Mouse (Mus musculus): ENCODE results near the gene Kalrn. TPM values are rescaled to one million over a fixed set of nuclear protein-coding genes. Genes with fewer than 3 reads are reported as not detected.

Kalrn gene
- polyA plus RNA-seq, 1 experiment from 2014 or later, result 22.4 TPM

- ATAC-seq (replicated peaks; ENCODE audit: low FRiP score), result no peak
- Histone ChIP-seq H3K36me3 (ENCODE audit: control insufficient read depth, insufficient read depth, low read length) (peaks cover 22% of the 10 kb centered on the region), H3K4me1 (replicated peaks; ENCODE audit: control insufficient read depth, insufficient read depth, low read length) (peaks cover 9% of the 10 kb centered on the region; the same call in 1 of the 2 replicates), H3K9ac (ENCODE audit: low read length) (no peak overlapping the region), H3K4me3 (ENCODE audit: low read depth, low read length) (no peak overlapping the region), H3K4me2 (ENCODE audit: low read depth, low read length, severe bottlenecking) (no peak overlapping the region), H3K27ac (ENCODE audit: low read depth, low read length) (no peak overlapping the region), H3K9me3 (ENCODE audit: control insufficient read depth, low read length) (no peaks in the 10 kb centered on the region), H3K27me3 (ENCODE audit: control insufficient read depth, insufficient read depth, low read length) (no peaks in the 10 kb centered on the region)
- WGBS, result 95% methylated on average over 6 of the region's 6 CpGs
- DNase-seq (ENCODE audit: low spot score), result no peak
Measured at GRCm38 (mm10) chr16:33963509-33963908, 609.8 kb downstream of the Kalrn start.

DNA sequence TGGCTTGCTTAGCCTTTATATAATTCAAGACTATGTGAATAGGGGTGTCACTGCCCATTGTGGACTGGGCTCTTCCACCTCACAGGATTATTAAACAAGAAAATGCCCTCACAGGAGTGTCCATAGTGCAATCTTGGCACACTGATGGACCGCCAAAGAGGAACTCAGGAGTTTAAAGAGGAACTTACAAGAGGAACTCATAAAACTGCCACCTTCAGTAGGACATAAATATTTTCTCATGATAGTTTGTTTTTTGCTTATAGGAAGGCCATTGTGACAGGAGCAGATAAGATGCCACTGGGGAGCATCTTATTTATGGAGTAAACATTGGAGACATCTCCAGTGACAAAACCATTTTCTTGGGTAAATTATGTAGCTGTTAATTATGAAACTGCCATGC, 618.5 kb downstream of the Kalrn start:
- H3K9me3 ChIP-seq (ENCODE audit: control insufficient read depth, low read length), result no peaks in the 10 kb centered on the region
- no peak overlapping the region for H3K27ac ChIP-seq (ENCODE audit: low read depth, low read length)
- H3K4me2 ChIP-seq (ENCODE audit: low read depth, low read length, severe bottlenecking), result no peak overlapping the region
- no peak overlapping the region for H3K9ac ChIP-seq (ENCODE audit: low read length)
- DNase-seq (ENCODE audit: low spot score) (no peak), ATAC-seq (replicated peaks; ENCODE audit: low FRiP score) (no peak)
- 96% methylated on average over 1 of the region's 1 CpGs for WGBS
- H3K4me1 ChIP-seq (replicated peaks; ENCODE audit: control insufficient read depth, insufficient read depth, low read length), result no peaks in the 10 kb centered on the region
- peaks cover 20% of the 10 kb centered on the region for H3K36me3 ChIP-seq (ENCODE audit: control insufficient read depth, insufficient read depth, low read length)
- no peak overlapping the region for H3K4me3 ChIP-seq (ENCODE audit: low read depth, low read length)
- H3K27me3 ChIP-seq (ENCODE audit: control insufficient read depth, insufficient read depth, low read length), result no peaks in the 10 kb centered on the region

DNA sequence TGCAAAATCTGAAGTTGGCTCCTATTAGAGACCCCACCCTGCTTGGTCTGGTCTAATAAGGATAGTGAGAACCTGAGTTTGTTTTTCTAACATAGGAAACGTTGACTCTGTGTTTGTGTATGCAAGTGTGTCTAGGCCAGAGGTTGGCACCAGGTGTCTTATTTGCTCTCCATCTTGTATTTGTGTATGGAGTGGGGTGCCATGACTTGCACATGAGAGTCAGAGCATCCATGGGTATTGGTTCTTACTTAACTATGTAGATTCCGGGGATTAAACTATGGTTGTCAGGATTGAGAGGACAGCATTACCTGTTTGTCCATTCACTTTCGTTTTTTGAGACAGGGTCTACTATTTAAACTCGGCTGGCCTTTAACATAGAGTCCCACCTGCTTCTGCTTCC, 620.3 kb downstream of the Kalrn start:
- Histone ChIP-seq H3K27ac (ENCODE audit: low read depth, low read length) (no peak overlapping the region), H3K9me3 (ENCODE audit: control insufficient read depth, low read length) (no peaks in the 10 kb centered on the region), H3K4me1 (replicated peaks; ENCODE audit: control insufficient read depth, insufficient read depth, low read length) (no peaks in the 10 kb centered on the region), H3K9ac (ENCODE audit: low read length) (no peak overlapping the region), H3K4me3 (ENCODE audit: low read depth, low read length) (no peak overlapping the region), H3K4me2 (ENCODE audit: low read depth, low read length, severe bottlenecking) (no peak overlapping the region), H3K36me3 (ENCODE audit: control insufficient read depth, insufficient read depth, low read length) (peaks cover 16% of the 10 kb centered on the region), H3K27me3 (ENCODE audit: control insufficient read depth, insufficient read depth, low read length) (no peaks in the 10 kb centered on the region)
- 88% methylated on average over 4 of the region's 4 CpGs for WGBS
- ATAC-seq (replicated peaks; ENCODE audit: low FRiP score), result no peak
- no peak for DNase-seq (ENCODE audit: low spot score)

- WGBS, result 40% methylated on average over 4 of the region's 4 CpGs
- peak; percentile 85 for DNase-seq (ENCODE audit: low spot score)
- H3K9ac ChIP-seq (ENCODE audit: low read length), result no peak overlapping the region
Measured at GRCm38 (mm10) chr16:33950830-33951229, 622.5 kb downstream of the Kalrn start.

DNA sequence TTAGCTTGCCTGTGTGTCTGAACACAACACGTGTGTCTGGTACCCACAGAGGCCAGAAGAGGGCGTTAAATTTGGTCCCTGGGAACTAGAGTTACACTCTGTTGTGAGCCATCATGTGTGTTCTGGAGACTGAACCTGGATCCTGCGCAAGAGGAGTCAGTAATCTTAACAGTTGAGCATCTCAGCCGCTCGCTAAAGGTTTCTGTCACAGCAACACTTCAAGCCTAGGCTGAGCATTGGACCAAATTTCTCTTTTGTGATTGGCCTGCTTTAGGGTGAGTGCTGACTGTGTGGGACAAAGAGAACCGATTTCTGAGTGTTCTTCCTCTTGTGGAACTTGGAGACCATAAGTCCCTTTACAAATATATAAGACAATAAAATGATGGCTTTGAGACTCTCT, 622.9 kb downstream of the Kalrn start:
- Histone ChIP-seq H3K4me2 (ENCODE audit: low read depth, low read length, severe bottlenecking) (no peak overlapping the region), H3K4me3 (ENCODE audit: low read depth, low read length) (no peak overlapping the region), H3K4me1 (replicated peaks; ENCODE audit: control insufficient read depth, insufficient read depth, low read length) (no peaks in the 10 kb centered on the region), H3K9me3 (ENCODE audit: control insufficient read depth, low read length) (no peaks in the 10 kb centered on the region), H3K9ac (ENCODE audit: low read length) (no peak overlapping the region), H3K27me3 (ENCODE audit: control insufficient read depth, insufficient read depth, low read length) (no peaks in the 10 kb centered on the region), H3K27ac (ENCODE audit: low read depth, low read length) (no peak overlapping the region), H3K36me3 (ENCODE audit: control insufficient read depth, insufficient read depth, low read length) (peaks cover 10% of the 10 kb centered on the region; the same call in 1 of the 2 replicates)
- 83% methylated on average over 6 of the region's 6 CpGs for WGBS
- peak; percentile 47 for DNase-seq (ENCODE audit: low spot score)
- ATAC-seq (replicated peaks; ENCODE audit: low FRiP score), result no peak

More at GRCm38 (mm10) chr16:33950830-33951229, 622.5 kb downstream of the Kalrn start:
- H3K36me3 ChIP-seq (ENCODE audit: control insufficient read depth, insufficient read depth, low read length), result peaks cover 10% of the 10 kb centered on the region
- H3K4me2 ChIP-seq (ENCODE audit: low read depth, low read length, severe bottlenecking), result no peak overlapping the region
- no peak overlapping the region for H3K27ac ChIP-seq (ENCODE audit: low read depth, low read length)
- no peak overlapping the region for H3K4me3 ChIP-seq (ENCODE audit: low read depth, low read length)
- peak; percentile 33; the same call in 1 of the 2 replicates for ATAC-seq (replicated peaks; ENCODE audit: low FRiP score)
- no peaks in the 10 kb centered on the region for H3K27me3 ChIP-seq (ENCODE audit: control insufficient read depth, insufficient read depth, low read length)
- H3K9me3 ChIP-seq (ENCODE audit: control insufficient read depth, low read length), result no peaks in the 10 kb centered on the region
- H3K4me1 ChIP-seq (replicated peaks; ENCODE audit: control insufficient read depth, insufficient read depth, low read length), result no peaks in the 10 kb centered on the region

DNA sequence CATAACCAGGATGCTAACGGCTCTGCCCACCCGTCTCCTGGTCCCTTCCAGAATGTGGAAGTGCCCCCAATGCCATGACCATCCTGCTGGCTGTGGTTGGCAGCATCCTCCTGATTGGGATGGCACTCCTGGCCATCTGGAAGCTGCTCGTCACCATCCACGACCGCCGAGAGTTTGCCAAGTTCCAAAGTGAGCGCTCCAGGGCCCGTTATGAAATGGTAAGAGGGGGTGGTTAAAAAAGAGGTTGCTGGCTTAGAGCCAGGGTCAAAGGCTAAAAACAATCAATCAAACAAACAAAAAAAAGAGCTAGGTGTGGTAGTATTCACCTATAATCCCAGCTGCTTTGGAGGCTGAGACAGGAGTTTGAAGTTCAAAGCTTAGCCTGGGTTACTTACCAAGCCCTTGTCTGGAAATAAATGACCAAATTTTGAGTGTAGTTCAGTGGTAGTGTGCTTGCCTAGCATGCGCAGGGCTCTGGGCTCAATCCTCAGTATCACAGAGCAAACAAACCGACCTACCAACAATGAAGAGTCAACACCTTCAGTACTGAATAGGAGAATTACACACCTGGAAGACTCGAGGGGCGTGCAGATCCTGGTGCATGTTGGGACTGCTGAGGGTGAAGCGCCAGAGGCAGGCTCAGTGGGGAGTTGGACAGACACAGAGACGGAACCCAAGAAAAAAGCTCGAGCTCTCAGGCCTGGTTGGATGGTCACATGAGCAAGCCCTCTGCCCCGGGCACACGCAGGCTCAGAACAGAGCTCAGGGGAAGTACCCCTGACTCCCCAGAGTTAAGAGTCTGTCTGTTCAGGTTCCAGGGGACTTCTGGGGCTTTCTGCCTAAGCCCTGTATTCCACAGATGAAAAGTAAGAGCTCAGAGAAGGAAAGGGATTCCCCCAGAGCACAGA, 625.4 kb downstream of the Kalrn start:
- peak; percentile 46 for DNase-seq (ENCODE audit: low spot score)
- Histone ChIP-seq H3K9ac (ENCODE audit: low read length) (no peak overlapping the region), H3K4me3 (ENCODE audit: low read depth, low read length) (no peak overlapping the region), H3K9me3 (ENCODE audit: control insufficient read depth, low read length) (no peaks in the 10 kb centered on the region), H3K4me2 (ENCODE audit: low read depth, low read length, severe bottlenecking) (no peak overlapping the region), H3K4me1 (replicated peaks; ENCODE audit: control insufficient read depth, insufficient read depth, low read length) (no peaks in the 10 kb centered on the region), H3K27ac (ENCODE audit: low read depth, low read length) (no peak overlapping the region), H3K27me3 (ENCODE audit: control insufficient read depth, insufficient read depth, low read length) (no peaks in the 10 kb centered on the region), H3K36me3 (ENCODE audit: control insufficient read depth, insufficient read depth, low read length) (0 out of 2 replicates have a peak, but pooled peaks cover 2% of the 10 kb centered on the region)
- WGBS, result 89% methylated on average over 17 of the region's 17 CpGs
- ATAC-seq (replicated peaks; ENCODE audit: low FRiP score), result no peak

DNA sequence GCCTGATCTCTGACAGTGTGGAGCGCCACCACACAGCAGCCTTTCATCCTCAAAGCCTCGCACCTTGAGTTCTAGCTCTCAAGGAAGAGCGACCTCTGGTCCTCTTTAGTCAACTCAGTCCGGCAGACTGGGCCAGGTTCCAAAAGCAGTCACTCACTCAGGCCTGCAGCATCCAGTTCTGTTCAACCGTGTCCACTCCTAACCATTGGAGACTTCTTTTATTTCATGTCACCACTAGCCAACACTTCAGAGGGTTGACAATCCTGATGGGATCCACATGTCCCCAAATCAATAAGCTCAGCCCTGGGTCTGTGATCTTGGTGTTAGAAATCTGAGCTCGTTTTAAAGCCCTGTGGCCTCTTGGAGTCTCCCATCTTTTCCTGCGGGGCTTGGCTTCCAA, 627.3 kb downstream of the Kalrn start:
- Histone ChIP-seq H3K27me3 (ENCODE audit: control insufficient read depth, insufficient read depth, low read length) (no peaks in the 10 kb centered on the region), H3K9me3 (ENCODE audit: control insufficient read depth, low read length) (no peaks in the 10 kb centered on the region), H3K4me3 (ENCODE audit: low read depth, low read length) (no peak overlapping the region), H3K4me1 (replicated peaks; ENCODE audit: control insufficient read depth, insufficient read depth, low read length) (peaks cover 3% of the 10 kb centered on the region; the same call in 1 of the 2 replicates), H3K4me2 (ENCODE audit: low read depth, low read length, severe bottlenecking) (no peak overlapping the region), H3K9ac (ENCODE audit: low read length) (no peak overlapping the region), H3K36me3 (ENCODE audit: control insufficient read depth, insufficient read depth, low read length) (no peaks in the 10 kb centered on the region), H3K27ac (ENCODE audit: low read depth, low read length) (no peak overlapping the region)
- ATAC-seq (replicated peaks; ENCODE audit: low FRiP score) (no peak), DNase-seq (ENCODE audit: low spot score) (no peak)
- WGBS, result 81% methylated on average over 7 of the region's 7 CpGs

DNA sequence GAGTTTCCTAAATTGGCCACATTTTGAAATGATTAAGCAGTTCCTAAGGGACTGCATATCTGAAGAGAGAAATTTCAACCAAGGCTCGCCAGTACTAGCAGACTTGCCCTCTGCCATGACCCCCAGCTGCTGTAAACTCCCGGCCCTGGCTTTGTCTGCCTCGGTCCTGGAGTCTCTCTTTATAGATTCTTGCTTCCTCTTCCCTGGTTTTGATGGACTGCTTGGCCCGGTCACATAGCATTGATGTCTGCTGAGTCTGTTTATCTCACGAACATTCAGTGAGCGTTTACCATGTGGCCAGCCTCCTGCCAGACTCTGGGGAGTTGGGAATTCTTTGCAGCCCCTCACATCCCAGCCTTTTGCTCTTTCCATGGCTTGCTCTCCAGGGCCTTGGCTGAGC, 628.6 kb downstream of the Kalrn start:
- Histone ChIP-seq H3K27me3 (ENCODE audit: control insufficient read depth, insufficient read depth, low read length) (no peaks in the 10 kb centered on the region), H3K36me3 (ENCODE audit: control insufficient read depth, insufficient read depth, low read length) (no peaks in the 10 kb centered on the region), H3K9me3 (ENCODE audit: control insufficient read depth, low read length) (no peaks in the 10 kb centered on the region), H3K4me2 (ENCODE audit: low read depth, low read length, severe bottlenecking) (no peak overlapping the region), H3K4me1 (replicated peaks; ENCODE audit: control insufficient read depth, insufficient read depth, low read length) (peaks cover 3% of the 10 kb centered on the region; the same call in 1 of the 2 replicates), H3K9ac (ENCODE audit: low read length) (no peak overlapping the region), H3K4me3 (ENCODE audit: low read depth, low read length) (no peak overlapping the region), H3K27ac (ENCODE audit: low read depth, low read length) (no peak overlapping the region)
- 60% methylated on average over 6 of the region's 6 CpGs for WGBS
- no peak for DNase-seq (ENCODE audit: low spot score)
- no peak for ATAC-seq (replicated peaks; ENCODE audit: low FRiP score)

GRCm38 (mm10) chr16:33944126-33944525, 629.2 kb downstream of the Kalrn start:
- Histone ChIP-seq H3K4me3 (ENCODE audit: low read depth, low read length) (no peak overlapping the region), H3K27ac (ENCODE audit: low read depth, low read length) (no peak overlapping the region), H3K9me3 (ENCODE audit: control insufficient read depth, low read length) (no peaks in the 10 kb centered on the region), H3K36me3 (ENCODE audit: control insufficient read depth, insufficient read depth, low read length) (no peaks in the 10 kb centered on the region), H3K9ac (ENCODE audit: low read length) (no peak overlapping the region), H3K4me1 (replicated peaks; ENCODE audit: control insufficient read depth, insufficient read depth, low read length) (peaks cover 3% of the 10 kb centered on the region; the same call in 1 of the 2 replicates), H3K4me2 (ENCODE audit: low read depth, low read length, severe bottlenecking) (no peak overlapping the region), H3K27me3 (ENCODE audit: control insufficient read depth, insufficient read depth, low read length) (no peaks in the 10 kb centered on the region)
- DNase-seq (ENCODE audit: low spot score), result no peak
- no peak for ATAC-seq (replicated peaks; ENCODE audit: low FRiP score)
- WGBS, result 86% methylated on average over 4 of the region's 4 CpGs
